Mouse (Mus musculus) E14TG2a.4 (cell line): Measurements from ENCODE around the gene Inafm2.

Experiments
- CTCF ChIP-seq: conservative IDR thresholded peaks from 2 replicates; pipeline ENCODE4 v1.5.1; 2014; ENCODE audit warnings: low read length
- NANOG ChIP-seq: IDR thresholded peaks from 2 replicates; pipeline ENCODE4 v1.6.1; 2014; ENCODE audit warnings: borderline replicate concordance, low read length, mixed read lengths

- TF ChIP-seq CTCF (no peak), NANOG (no peak)
These were observed 20.8 kb downstream of the Inafm2 start for GRCm38 (mm10) chr2:118766041-118767033.
